In genomic region chr19:17327881-17328404, GRCm38 (mm10) we compare ENCODE assay signal across 20 mouse cellular contexts. TPM values are rescaled to one million over a fixed set of nuclear protein-coding genes. Genes with fewer than 3 reads are reported as not detected.
DNase-seq lines count a peak whose midpoint lies in the region; ATAC-seq and TF ChIP-seq lines count a peak whose summit lies in the region.
"Had no signal": no experiment of that assay in that cellular context is flagged by ENCODE, and none has a peak within 500 bp of the region (broad histone marks: within the 10 kb centered on the region; RNA-seq: fewer than 3 reads in every experiment).

No protein-coding gene starts in this region.

- DNase-seq in heart, adult 9 months (ENCODE audit: low spot score in 2 of 2), result no peak
- peak; percentile 16 for DNase-seq in brain, adult 2 months (ENCODE audit: low read depth, low spot score)
- no peak for DNase-seq in gastrocnemius, adult 2 months
- DNase-seq in kidney, adult 11 months, result no peak
- DNase-seq: adrenal gland, postnatal 36 days; kidney, postnatal 36 days; layer of hippocampus, postnatal 36 days; lung, adult 2 months; right cerebral cortex, postnatal 14 days had no signal

- no peak overlapping the region for H3K9ac ChIP-seq in heart, embryonic 13.5 days
- H3K9ac ChIP-seq in liver, embryonic 12.5 days, result peak overlapping the region; percentile 41; the same call in 1 of the 2 replicates
- H3K9ac ChIP-seq: embryonic facial prominence, embryonic 12.5 days; forebrain, embryonic 12.5 days; hindbrain, embryonic 14.5 days; intestine, embryonic 15.5 days; limb, embryonic 12.5 days; midbrain, embryonic 15.5 days; neural tube, embryonic 12.5 days had no signal

- peaks cover 31% of the 10 kb centered on the region for H3K4me1 ChIP-seq in heart, embryonic 13.5 days
- peaks cover 84% of the 10 kb centered on the region for H3K4me1 ChIP-seq in liver, embryonic 12.5 days
- H3K4me1 ChIP-seq: embryonic facial prominence, embryonic 12.5 days; forebrain, embryonic 12.5 days; intestine, embryonic 15.5 days; midbrain, embryonic 15.5 days; neural tube, embryonic 12.5 days had no signal

- H3K36me3 ChIP-seq in heart, embryonic 13.5 days, result peaks cover 26% of the 10 kb centered on the region
- H3K36me3 ChIP-seq in liver, embryonic 12.5 days, result peaks cover 71% of the 10 kb centered on the region
- H3K36me3 ChIP-seq: embryonic facial prominence, embryonic 12.5 days; forebrain, embryonic 12.5 days; intestine, embryonic 15.5 days; midbrain, embryonic 15.5 days; neural tube, embryonic 12.5 days had no signal

- ATAC-seq in heart, embryonic 13.5 days (ENCODE audit: extremely low read depth, insufficient number of reproducible peaks, low FRiP score, low TSS enrichment), result no peak
- peak; percentile 23; the same call in 1 of the 2 replicates for ATAC-seq in liver, embryonic 12.5 days
- ATAC-seq in megakaryocyte progenitor cell, adult 5-6 weeks (replicated peaks; ENCODE audit: poor library complexity), result peak; percentile 49
- ATAC-seq in inflammation-experienced regulatory T-cells, adult 6 months, result no peak
- ATAC-seq: intestine, embryonic 15.5 days; midbrain, embryonic 15.5 days had no signal

- intact Hi-C loops in gastrocnemius, adult 2 months (cut with DNase I), result no loop called here

- no peaks in the 10 kb centered on the region for H3K9me3 ChIP-seq in heart, embryonic 13.5 days
- H3K9me3 ChIP-seq in liver, embryonic 12.5 days (replicated peaks), result no peaks in the 10 kb centered on the region
- H3K9me3 ChIP-seq: embryonic facial prominence, embryonic 12.5 days; forebrain, embryonic 12.5 days; intestine, embryonic 15.5 days; limb, embryonic 12.5 days; midbrain, embryonic 15.5 days; neural tube, embryonic 12.5 days had no signal

- 63% methylated on average over 6 of the region's 6 CpGs for WGBS in heart, embryonic 13.5 days
- whole genome bisulfite sequencing in liver, embryonic 12.5 days (ENCODE audit: insufficient replicate concordance), result 23% methylated on average over 6 of the region's 6 CpGs

- peak overlapping the region; percentile 1; the same call in 1 of the 2 replicates for H3K4me2 ChIP-seq in heart, embryonic 13.5 days
- H3K4me2 ChIP-seq in liver, embryonic 12.5 days, result peak overlapping the region; percentile 33
- H3K4me2 ChIP-seq: embryonic facial prominence, embryonic 12.5 days; forebrain, embryonic 12.5 days; hindbrain, embryonic 14.5 days; intestine, embryonic 15.5 days; limb, embryonic 12.5 days; midbrain, embryonic 15.5 days; neural tube, embryonic 12.5 days had no signal

- no peak overlapping the region for H3K4me3 ChIP-seq in heart, embryonic 13.5 days
- no peak overlapping the region for H3K4me3 ChIP-seq in liver, embryonic 12.5 days
- H3K4me3 ChIP-seq in gastrocnemius, adult 2 months, result no peak overlapping the region
- H3K4me3 ChIP-seq: embryonic facial prominence, embryonic 12.5 days; forebrain, embryonic 12.5 days; intestine, embryonic 15.5 days; limb, embryonic 12.5 days; midbrain, embryonic 15.5 days; neural tube, embryonic 12.5 days had no signal

- no peak overlapping the region for H3K27ac ChIP-seq in heart, embryonic 13.5 days (replicated peaks)
- H3K27ac ChIP-seq in liver, embryonic 12.5 days, result peak overlapping the region; percentile 87
- no peak overlapping the region for H3K27ac ChIP-seq in gastrocnemius, adult 2 months
- H3K27ac ChIP-seq: embryonic facial prominence, embryonic 12.5 days; forebrain, embryonic 12.5 days; hindbrain, embryonic 14.5 days; intestine, embryonic 15.5 days; limb, embryonic 12.5 days; midbrain, embryonic 15.5 days; neural tube, embryonic 12.5 days had no signal

- H3K27me3 ChIP-seq in heart, embryonic 13.5 days (replicated peaks), result no peaks in the 10 kb centered on the region
- no peaks in the 10 kb centered on the region for H3K27me3 ChIP-seq in liver, embryonic 12.5 days (replicated peaks)
- H3K27me3 ChIP-seq: embryonic facial prominence, embryonic 12.5 days; forebrain, embryonic 12.5 days; intestine, embryonic 15.5 days; limb, embryonic 12.5 days; midbrain, embryonic 15.5 days; neural tube, embryonic 12.5 days had no signal

- no peak for TF ChIP-seq CTCF in gastrocnemius, adult 2 months (IDR thresholded peaks at IDR 0.05)

RNA-seq across cellular contexts. Expression of gene Gcnt1, which starts 44.7 kb away (rescaled TPM):
- polyA plus RNA-seq in heart, embryonic 13.5 days (2015; fragmentation: Nextera tagmentation; extraction: Ambion mirVana), result 6.9 and 7.4 TPM in 2 replicates
- 25.2 and 25.9 TPM in 2 replicates for polyA plus RNA-seq in liver, embryonic 12.5 days (2016; fragmentation: Nextera tagmentation; extraction: Ambion mirVana)
- 19.3 and 21.9 TPM in 2 replicates for total RNA-seq in megakaryocyte progenitor cell, adult 5-6 weeks (2015)
- 25.9 and 26.1 TPM in 2 replicates for total RNA-seq in megakaryocyte progenitor cell, adult 5-6 weeks (2017)
- under 1 TPM; 0.41 to 0.95 TPM for total RNA-seq in gastrocnemius, adult 2 months (2021)
- polyA plus RNA-seq in inflammation-experienced regulatory T-cells, adult 6 months (2017; shearing (Covaris generic)), result 1 to 10 TPM; 6.9 to 9.2 (median 7.5) TPM

Comparison
In these comparisons a context has a peak if more than half of its experiments do, and no peak if none do; other contexts are left out.
1. ATAC-seq: peak in liver, embryonic 12.5 days (single experiment) and megakaryocyte progenitor cell, adult 5-6 weeks (single experiment); none in heart, embryonic 13.5 days (single experiment) and inflammation-experienced regulatory T-cells, adult 6 months (single experiment).